Mouse (Mus musculus): ENCODE data around the gene Plscr1.

DNA sequence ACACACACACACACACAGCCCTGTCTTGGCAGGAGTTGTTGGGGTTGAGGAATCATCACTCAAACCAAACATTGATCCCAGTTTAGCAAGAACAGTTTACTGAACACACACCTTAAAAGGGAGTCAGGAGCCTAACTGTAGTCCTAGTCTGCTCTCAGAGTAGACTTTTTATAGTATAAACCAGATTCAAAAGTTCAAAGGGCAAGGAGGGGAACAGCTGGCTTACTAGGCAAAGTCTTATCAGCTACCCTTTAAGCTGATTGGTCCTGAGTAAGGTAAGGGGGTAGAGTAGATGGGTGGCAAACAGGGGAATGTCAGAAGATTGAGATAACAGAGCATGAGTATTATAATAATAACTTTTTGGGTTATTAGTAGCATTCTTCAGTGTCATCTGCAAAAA is 28.1 kb upstream of the Plscr1 start:
- TF ChIP-seq POLR2A (IDR thresholded peaks at IDR 0.05; ENCODE audit: borderline replicate concordance, control insufficient read depth, low read depth, low read length) (no peak), CTCF (IDR thresholded peaks at IDR 0.05; ENCODE audit: control insufficient read depth, insufficient read depth, low read length) (no peak)
